18 mouse cellular contexts compared by ENCODE assay signal in the genomic region with DNA sequence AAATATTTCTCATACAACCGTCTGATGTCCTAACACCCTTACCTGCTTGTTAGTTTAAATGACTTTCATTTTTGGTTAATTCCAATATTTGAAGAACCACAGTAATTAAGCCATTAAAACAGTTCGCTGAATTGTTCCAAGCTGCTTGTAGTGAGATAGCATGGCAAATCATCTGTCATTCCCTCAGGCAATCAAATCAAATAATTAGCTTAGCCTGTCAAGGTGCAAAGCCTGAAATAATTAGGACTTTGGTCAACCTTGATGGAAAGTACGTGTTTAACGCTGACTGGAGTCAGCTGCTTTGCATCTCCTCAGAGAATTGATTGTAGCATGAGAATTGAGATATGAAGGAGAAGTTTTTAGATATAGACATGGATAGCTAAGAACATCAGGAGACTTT.
"Had no signal": no experiment of that assay in that cellular context is flagged by ENCODE, and none has a peak within 500 bp of the region (broad histone marks: within the 10 kb centered on the region; RNA-seq: fewer than 3 reads in every experiment).

No protein-coding gene starts in this region.

- H3K27me3 ChIP-seq: liver, embryonic 15.5 days; lung, embryonic 15.5 days; megakaryocyte, embryonic 14.5 days; midbrain, embryonic 15.5 days; neural tube, embryonic 12.5 days; stomach, embryonic 15.5 days had no signal

- H3K27ac ChIP-seq: liver, embryonic 15.5 days; lung, embryonic 15.5 days; macrophage; midbrain, embryonic 15.5 days; neural tube, embryonic 12.5 days; stomach, embryonic 15.5 days; stomach, postnatal 0 days had no signal

- H3K9me3 ChIP-seq: liver, embryonic 15.5 days; lung, embryonic 15.5 days; midbrain, embryonic 15.5 days; neural tube, embryonic 12.5 days; stomach, embryonic 15.5 days had no signal

- ATAC-seq: liver, postnatal 0 days; lung, postnatal 0 days; midbrain, embryonic 15.5 days had no signal

- H3K4me1 ChIP-seq: liver, embryonic 15.5 days; lung, embryonic 15.5 days; megakaryocyte, embryonic 14.5 days; midbrain, embryonic 15.5 days; neural tube, embryonic 12.5 days; stomach, embryonic 15.5 days had no signal

- H3K36me3 ChIP-seq: liver, embryonic 15.5 days; lung, embryonic 15.5 days; midbrain, embryonic 15.5 days; neural tube, embryonic 12.5 days; stomach, embryonic 15.5 days had no signal

- H3K4me3 ChIP-seq: liver, embryonic 15.5 days; lung, embryonic 15.5 days; megakaryocyte, embryonic 14.5 days; midbrain, embryonic 15.5 days; neural tube, embryonic 12.5 days; stomach, embryonic 15.5 days had no signal

- H3K9ac ChIP-seq: liver, embryonic 15.5 days; liver, postnatal 0 days; lung, embryonic 15.5 days; midbrain, embryonic 15.5 days; neural tube, embryonic 12.5 days; stomach, embryonic 15.5 days had no signal

- DNase-seq: liver, postnatal 0 days; lung, adult 2 months; lung, postnatal 14 days; lung, postnatal 36 days; right cerebral cortex, postnatal 14 days; thymus, adult 2 months; thymus, postnatal 25 days; thymus, postnatal 4 days had no signal

- H3K4me2 ChIP-seq: liver, embryonic 15.5 days; lung, embryonic 15.5 days; midbrain, embryonic 11.5 days; midbrain, embryonic 15.5 days; neural tube, embryonic 12.5 days; stomach, embryonic 15.5 days had no signal
